Mouse (Mus musculus) ovary, postnatal 36 days (tissue): ENCODE results near the gene Mrps10.
A peak's percentile ranks its signal among the peaks of the same experiment; 100 is the strongest.
"Not testable (repeated sequence)": the region's sequence is repeated elsewhere in the genome, so short reads cannot be mapped to it uniquely, and the experiment has no call there.

ENCODE experiments used
- DNase-seq: peaks from one replicate; pipeline ENCODE4 v3.0.0; 2022; ENCODE audit warnings: low spot score, mixed read lengths

The Mrps10 gene

GRCm38 (mm10) chr17:47368401-47369086 lies at the start of gene Mrps10:
TSS of gene Mrps10 (plus strand) at chr17:47368887.
- DNase-seq = peak; percentile 79

- no peak for DNase-seq
Measured at GRCm38 (mm10) chr17:47318972-47319625, 49.6 kb upstream of the Mrps10 start.

DNA sequence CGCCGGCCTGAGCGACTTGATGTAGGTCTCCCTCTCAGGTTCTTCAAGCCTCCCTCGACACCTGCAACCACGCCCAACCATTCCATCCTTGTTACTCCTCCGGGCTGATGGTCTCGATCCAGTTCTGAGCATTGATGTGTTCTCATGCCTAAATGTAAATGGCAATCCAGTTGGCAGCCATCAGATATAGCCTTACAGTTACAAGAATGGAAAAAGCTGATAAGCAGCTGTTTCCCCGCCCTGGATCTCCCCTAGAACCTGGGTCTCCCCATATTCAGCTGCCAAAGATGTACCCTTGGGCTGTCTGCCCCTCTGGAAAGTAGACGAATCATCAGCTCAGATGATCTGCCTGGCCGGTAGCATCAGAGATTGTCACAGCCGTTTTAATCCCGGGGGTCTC lies 48.9 kb upstream of the Mrps10 start:
- no peak for DNase-seq

DNA sequence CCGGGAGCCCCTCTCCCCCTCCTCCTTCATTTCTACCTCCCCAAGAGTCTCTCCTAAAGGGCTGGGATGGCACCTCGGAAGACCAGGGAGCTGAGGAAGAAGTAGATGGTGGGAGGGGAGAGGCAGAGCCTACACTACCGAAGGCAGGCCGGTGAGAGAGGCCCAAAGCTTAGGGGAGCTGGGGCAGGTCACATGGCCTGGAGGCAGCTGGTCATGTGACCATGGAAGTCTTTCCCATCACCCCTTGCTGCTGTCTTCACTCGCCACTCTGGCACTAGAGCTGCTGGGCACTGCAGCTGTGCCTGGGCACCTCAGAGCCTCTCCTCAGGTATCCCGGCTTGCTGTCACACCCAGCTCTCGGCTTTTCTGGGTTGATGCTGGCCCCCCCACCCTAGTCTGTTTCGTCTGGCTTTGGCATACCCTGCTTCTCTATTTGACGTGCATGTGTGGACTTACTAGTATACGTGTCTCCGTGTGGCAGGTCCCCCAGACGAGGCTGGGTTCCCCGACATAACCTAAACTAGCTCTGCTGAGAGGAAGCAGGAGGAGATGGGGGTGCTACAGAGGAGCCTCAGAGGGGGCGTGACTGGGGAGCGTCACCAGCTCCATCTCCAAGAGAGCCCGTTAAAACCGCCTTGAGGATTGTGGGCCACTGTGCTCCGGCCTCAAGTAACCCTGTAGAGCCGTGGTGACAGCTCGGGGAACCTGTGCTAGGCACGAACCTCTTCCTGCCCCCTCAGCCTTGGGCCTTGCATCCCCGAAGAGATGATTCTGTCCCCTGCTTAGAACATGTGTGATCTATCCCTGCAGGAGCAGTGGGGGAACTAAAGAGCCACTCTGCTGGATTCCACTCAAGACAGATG lies 46.3 kb upstream of the Mrps10 start:
- no peak for DNase-seq

DNA sequence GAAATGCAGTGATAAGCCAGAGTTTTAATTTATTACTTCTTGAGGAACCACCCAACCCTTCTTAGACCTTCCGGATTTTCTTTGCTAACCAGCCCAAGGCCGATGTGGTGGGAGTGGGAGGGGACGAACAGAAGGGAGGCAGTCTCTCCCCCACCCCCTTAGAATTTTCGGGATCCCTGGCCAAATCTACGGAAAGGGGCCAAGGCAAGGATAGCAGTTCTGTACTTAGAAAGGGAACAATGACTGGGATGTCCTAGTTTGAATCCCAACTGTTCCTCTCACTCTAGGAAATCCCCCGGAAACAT lies 45.7 kb upstream of the Mrps10 start:
- no peak for DNase-seq

DNA sequence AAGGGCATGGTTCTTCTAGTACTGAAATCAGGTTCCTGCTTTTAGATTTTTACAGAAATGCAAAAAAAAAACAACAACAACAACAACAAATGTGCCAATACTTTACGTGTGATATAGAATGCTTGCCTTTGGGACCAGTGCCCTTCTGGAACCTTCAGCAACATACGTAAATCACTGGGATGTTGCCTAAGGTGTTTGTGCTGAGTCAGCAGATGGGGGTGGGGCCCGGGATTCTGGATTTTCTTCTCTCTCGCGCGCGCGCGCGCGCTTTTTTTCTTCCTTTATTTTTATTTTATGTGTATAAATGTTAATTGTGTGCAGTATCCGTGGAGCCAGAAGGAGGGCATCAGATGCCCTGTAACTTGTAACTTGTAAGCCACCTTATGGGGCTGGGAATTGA lies 41.1 kb upstream of the Mrps10 start:
- no peak for DNase-seq

DNA sequence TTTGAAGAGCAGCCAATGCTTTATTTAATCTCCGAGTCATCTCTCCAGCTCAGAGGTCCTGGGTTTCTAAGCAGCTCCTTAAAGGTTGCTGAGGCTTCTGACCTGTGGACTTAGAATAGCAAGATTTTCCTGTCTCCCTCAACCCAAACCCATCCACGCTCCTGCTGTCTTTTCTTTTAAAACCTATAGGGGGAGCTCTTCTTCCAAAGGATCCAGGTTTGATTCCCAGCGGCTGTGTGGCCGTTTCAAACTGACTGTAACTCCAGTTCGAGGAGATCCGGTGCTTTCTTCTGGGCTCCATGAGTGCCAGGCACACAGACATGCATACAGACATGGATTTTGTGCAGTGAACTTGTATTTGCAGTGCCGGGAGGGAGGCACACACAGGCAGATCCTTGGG lies 40.7 kb upstream of the Mrps10 start:
- no peak for DNase-seq

DNA sequence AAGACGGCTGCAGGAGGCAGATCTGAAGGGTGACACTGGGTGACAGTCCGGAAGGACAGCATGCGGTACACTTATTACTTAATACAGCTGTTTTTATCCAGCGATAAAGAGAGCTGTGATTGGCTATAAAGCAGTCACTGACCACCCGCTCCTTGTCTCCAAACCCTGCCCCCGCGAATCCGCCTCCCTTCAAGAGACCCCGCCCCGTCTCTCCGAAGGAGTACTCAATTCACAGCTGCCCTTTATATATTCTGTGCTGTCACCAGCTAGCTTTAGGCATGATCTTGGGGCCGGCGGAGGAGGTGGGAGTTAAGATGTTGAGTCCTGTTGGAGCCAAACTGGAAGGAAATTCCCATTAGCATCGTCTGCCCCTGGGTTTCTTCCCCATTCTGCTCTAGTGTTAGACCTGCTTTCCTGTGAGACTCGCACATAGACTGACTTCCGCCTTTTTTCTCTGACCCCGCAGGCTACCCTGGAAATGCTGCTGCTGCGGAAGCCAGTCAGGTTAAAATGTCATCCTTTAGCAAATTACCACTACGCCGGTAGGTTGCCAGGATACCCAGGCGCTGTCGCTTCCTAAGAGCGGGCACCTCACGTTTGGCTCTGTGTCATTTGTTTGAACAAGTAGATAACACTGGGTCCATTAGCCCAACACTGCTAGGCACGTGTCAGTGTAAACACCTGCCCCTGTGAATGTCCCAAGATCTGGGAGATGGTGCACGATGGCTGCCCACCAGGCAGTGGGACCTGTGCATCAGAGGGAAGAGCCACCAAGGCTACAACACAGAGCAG lies 39.9 kb upstream of the Mrps10 start:
- DNase-seq = no peak

DNA sequence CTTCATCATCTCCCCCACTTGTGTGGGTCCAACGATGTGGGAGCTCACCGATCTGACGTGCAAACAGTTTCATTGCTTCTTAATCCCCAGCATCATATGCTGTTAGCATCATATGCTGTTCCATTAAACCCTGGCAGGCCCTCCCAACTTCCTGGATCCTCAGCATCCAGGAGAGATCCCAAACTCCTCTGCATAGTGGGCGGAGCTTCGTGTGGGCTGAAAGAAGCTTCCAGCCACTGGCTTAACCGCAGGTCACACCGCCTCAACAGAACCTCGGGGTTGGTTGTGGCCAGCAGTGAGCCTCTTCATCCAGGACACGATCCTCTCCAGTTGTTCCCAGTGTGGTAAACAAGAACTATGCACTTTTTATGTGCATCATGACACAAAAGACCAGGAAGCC lies 38.1 kb upstream of the Mrps10 start:
- no peak for DNase-seq

DNA sequence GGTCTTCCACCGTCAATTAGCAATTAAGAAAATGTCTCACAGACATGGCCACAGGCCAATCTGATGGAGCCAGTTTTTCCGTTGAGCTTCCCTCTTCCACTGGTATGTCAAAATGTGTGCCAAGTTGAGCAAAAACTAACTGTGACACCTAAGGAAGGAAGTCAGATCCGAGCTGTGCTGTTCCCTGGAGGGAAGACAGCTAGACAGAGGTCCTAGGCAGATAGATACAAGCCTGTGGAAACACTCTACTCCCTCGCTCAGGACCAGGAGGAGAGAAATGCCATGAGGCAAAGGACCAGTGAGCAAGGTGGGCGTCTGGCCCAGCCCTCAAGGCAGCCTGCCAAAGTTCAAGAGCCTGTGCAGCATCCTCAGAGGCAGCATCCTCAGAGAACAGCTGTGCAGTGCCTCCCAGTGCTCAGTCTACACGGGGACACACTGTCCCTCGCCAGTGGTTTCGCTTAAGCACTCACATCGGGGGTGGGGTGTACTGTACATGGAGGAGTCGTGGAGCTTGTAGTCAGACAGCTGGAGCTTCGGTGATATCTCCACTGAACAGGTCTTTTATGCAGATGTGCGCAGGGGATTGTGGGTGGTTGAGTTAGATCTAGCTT lies 36.6 kb upstream of the Mrps10 start:
- DNase-seq = no peak

GRCm38 (mm10) chr17:47332664-47333063 lies 36.0 kb upstream of the Mrps10 start:
- DNase-seq = not testable (repeated sequence)

DNA sequence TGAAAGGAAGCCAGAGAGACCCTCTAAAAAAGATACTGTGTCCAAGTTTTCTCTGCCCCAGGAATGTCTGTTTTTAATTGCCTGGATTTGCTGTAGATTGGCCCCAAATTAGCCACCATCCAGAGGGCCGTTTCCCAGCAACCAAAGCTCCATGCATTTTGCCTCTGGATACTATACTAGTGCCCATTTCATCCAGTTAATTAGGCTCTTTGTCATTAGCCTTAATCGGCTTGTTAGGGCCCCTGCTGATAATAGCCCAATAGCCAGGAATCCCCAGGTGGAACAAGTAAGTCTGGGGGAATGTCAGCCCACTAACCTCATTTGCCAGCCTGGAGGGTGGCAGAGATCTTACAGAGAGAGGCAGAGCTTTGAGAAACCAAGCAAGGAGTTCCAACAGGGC lies 35.3 kb upstream of the Mrps10 start:
- DNase-seq = no peak

- no peak for DNase-seq
Measured at GRCm38 (mm10) chr17:47343121-47343520, 25.6 kb upstream of the Mrps10 start.

GRCm38 (mm10) chr17:47349721-47350319 lies 18.9 kb upstream of the Mrps10 start:
- no peak for DNase-seq

GRCm38 (mm10) chr17:47359964-47360363 lies 8.7 kb upstream of the Mrps10 start:
- peak; percentile 42 for DNase-seq

- DNase-seq = no peak
Measured at GRCm38 (mm10) chr17:47361343-47361742, 7.3 kb upstream of the Mrps10 start.

DNA sequence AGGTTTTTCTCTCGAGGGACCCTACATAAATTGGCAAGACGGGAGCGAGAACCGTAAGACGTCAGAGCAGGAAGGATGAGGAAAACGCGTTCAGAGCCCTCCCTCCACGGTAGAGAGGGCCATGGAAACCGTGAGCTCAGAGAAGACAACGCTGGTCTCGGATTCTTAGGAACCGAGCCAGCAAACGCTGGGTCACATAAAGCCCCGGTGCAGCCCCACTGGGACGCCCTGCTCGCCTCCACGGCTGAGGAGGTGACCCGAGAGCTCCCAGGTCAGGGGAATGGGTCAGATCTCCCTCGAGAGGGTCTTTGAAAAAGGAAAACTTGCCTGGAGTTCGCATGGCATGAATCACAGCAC lies 378 bp downstream of the Mrps10 start:
- no peak for DNase-seq

- DNase-seq = peak; percentile 37
Measured at GRCm38 (mm10) chr17:47371451-47371850, 2.8 kb downstream of the Mrps10 start.

DNA sequence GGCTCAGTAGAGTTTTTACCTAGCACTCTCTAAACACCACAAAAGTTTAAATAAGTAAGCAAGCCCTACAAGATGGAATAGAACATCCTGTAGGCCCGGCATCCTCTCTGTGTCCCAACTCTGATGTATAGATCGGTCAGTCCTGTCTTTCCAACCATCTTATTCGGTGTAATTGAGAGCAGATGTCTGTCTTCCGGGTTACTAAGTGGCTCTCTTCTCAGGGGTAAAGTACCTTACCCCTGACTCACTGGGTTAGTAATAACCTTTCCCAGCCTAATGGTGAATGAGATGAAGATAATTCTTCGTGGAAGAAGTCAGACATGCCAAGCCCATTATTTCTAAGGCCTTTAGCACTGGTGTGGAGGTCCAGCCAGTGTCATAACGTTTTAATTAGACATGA lies 5.3 kb downstream of the Mrps10 start:
- no peak for DNase-seq

GRCm38 (mm10) chr17:47376779-47377280 lies 8.1 kb downstream of the Mrps10 start:
- DNase-seq = no peak

GRCm38 (mm10) chr17:47378133-47378532 lies 9.4 kb downstream of the Mrps10 start:
- no peak for DNase-seq
